Mouse (Mus musculus) spleen, adult 2 months (tissue): ENCODE measurements around the gene Eif2b2.

Source experiments
- CTCF ChIP-seq: fragments of 200-500 bp; IDR thresholded peaks from 2 replicates; pipeline ENCODE4 v1.5.1; 2011; ENCODE audit warnings: mild to moderate bottlenecking, inconsistent platforms; ENCODE audit not compliant: insufficient read depth, insufficient read length, insufficient replicate concordance; ENCODE audit errors: extremely low read depth
- POLR2A ChIP-seq: fragments of 200-500 bp; IDR thresholded peaks from 2 replicates; pipeline ENCODE4 v1.6.1; 2011; ENCODE audit warnings: low read depth, low read length, inconsistent platforms

GRCm38 (mm10) chr12:85175926-85176845 is 43.1 kb upstream of the Eif2b2 start:
- no peak for TF ChIP-seq CTCF
- no peak for TF ChIP-seq POLR2A
